8 mouse cellular contexts compared by ENCODE assay signal in the genomic region with DNA sequence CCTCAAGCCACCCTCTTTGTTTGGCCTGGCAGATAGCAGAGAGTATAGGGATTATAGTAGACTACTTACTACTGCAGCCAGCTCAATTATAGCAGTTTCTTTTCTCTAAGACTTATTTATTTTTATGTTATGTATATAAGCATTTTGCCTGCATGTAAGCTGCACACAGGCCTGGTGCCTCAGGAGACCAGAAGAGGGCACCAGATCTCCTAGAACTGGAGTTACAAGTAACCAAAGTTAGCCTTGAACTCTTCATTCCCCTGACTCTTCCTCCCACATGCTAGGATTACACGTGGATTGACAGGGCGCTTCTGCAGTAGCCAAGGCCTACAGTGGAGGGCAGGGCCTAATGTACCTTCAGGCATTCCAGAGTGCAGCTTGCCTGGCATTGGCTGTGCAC.
A peak's percentile ranks its signal among the peaks of the same experiment; 100 is the strongest.
DNase-seq lines count a peak whose midpoint lies in the region; ATAC-seq and TF ChIP-seq lines count a peak whose summit lies in the region.

No protein-coding gene starts in this region.

- no peak overlapping the region for H3K4me3 ChIP-seq in lung, adult 2 months (replicated peaks; ENCODE audit: extremely low read depth, low read depth, low read length)

- no peaks in the 10 kb centered on the region for H3K4me1 ChIP-seq in lung, adult 2 months (ENCODE audit: control insufficient read depth, insufficient read depth, low read length)

- ATAC-seq in common myeloid progenitor, adult 5-6 weeks (replicated peaks; ENCODE audit: low read depth, poor library complexity, severe bottlenecking): peak; percentile 61

- no peak for TF ChIP-seq POLR2A in lung, adult 2 months (IDR thresholded peaks at IDR 0.05; ENCODE audit: borderline replicate concordance, extremely low read depth, low read depth, low read length)

- DNase-seq in adrenal gland, adult 2 months: peak; percentile 24
- DNase-seq in adrenal gland, postnatal 25 days: no peak
- no peak for DNase-seq in lung, adult 2 months
- DNase-seq in lung, postnatal 4 days: no peak
- peak; percentile 41 to 54 for DNase-seq in kidney, postnatal 36 days
- DNase-seq in thymus, postnatal 14 days: peak; percentile 75
- DNase-seq in left cerebral cortex, adult 9 months (ENCODE audit: low spot score in 2 of 2): no peak

- TF ChIP-seq CTCF in lung, adult 2 months (IDR thresholded peaks at IDR 0.05; ENCODE audit: insufficient read depth, low read length): peak; percentile 57

- WGBS in lung, adult 2 months: 48% methylated on average over 2 of the region's 2 CpGs

Comparison
In these comparisons a context has a peak if more than half of its experiments do, and no peak if none do; other contexts are left out.
1. DNase-seq: peak in adrenal gland, adult 2 months (single experiment), kidney, postnatal 36 days (2 of 2) and thymus, postnatal 14 days (single experiment); none in adrenal gland, postnatal 25 days (single experiment), lung, adult 2 months (single experiment), lung, postnatal 4 days (0 of 2) and left cerebral cortex, adult 9 months (0 of 2).